In the genomic region with DNA sequence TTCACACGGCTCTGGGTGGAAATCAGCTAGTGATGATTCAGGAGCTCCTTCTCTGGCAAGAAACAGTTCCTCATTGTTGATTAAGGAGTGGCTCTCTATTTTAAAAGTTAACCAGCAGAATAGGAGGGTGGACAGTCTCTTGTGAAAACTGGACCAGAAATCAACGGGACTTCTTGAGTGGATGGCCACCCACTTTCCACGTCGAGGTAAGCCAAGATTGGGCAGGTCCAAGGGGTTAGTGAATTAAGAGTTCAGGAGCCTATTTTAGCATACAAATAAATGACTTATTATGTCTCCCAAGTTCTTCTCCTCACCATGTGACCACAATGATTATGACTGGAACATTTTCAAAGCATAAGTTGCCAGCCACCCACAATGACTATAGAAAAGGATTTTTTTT, we compare ENCODE assay signal across 11 mouse cellular contexts.
"Had no signal": no experiment of that assay in that cellular context is flagged by ENCODE, and none has a peak within 500 bp of the region (broad histone marks: within the 10 kb centered on the region; RNA-seq: fewer than 3 reads in every experiment).

No protein-coding gene starts in this region.

- DNase-seq: gastrocnemius, adult 2 months; gastrocnemius, postnatal 10 days; gastrocnemius, postnatal 25 days; heart, adult 18-20 months; heart, postnatal 10 days; heart, postnatal 4 days; kidney, postnatal 25 days; kidney, postnatal 4 days; liver; liver, embryonic 13.5 days; liver, postnatal 0 days had no signal
